Mouse (Mus musculus): ENCODE results near the gene Gpr3.

The Gpr3 gene

DNA sequence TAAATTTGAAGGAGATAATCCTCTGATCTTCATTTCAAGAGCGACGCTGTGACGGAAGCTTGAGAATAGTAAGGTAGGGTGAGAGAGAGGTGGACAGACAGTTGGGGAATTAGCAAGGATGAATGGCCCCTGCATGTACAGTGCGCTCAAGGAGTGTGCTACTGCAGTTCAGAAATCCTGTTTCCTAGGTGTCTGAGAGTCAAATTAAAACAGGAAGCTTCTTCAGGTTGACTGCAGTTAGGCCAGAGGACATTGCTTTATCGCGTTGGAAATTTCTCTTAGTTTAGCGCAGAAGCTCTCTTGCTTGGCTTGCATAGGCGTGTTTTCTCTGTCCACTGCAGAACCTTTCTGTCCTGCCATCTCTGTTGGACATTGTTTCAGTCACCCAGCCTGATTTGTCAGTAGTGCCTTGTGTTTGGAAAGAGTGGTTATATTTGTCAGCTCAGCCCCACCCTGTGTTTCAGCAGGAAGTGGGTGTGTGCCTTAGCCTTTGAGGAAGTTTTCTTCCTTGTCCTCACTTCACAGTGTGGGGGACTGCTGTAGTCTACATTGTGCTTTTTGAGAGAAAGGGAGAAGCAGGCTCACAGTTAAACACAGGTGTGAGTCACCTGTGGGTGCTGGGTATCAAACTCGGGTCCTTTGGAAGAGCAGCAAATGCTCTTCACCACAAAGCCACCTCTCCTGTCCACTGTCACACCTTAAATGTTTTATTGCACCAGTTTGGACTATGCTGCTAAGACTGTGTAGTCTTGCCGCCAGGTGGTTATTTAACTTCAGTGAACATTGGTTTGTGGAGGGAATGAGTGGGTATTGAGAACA lies 42.9 kb downstream of the Gpr3 start:
- DNase-seq, result no peak

DNA sequence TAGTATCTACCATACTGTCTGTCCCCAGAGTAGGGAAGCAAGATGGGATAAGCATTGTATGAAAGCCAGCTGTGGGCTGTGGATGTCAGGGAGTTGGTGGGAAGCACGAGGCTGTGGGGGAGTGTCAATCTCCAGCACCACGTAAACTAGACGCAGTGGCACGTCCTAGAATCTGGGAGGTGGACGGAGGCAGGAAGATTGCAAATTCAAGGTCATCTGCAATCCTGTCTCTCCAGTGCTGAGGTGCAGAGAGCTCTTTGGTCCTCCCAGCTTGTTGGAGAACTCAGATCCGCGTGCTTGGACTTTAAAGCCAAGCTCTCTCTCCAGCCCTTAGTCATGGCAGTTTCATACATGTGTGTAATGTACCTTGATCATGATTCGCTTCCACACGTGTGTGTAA lies 45.6 kb downstream of the Gpr3 start:
- DNase-seq, result no peak

DNA sequence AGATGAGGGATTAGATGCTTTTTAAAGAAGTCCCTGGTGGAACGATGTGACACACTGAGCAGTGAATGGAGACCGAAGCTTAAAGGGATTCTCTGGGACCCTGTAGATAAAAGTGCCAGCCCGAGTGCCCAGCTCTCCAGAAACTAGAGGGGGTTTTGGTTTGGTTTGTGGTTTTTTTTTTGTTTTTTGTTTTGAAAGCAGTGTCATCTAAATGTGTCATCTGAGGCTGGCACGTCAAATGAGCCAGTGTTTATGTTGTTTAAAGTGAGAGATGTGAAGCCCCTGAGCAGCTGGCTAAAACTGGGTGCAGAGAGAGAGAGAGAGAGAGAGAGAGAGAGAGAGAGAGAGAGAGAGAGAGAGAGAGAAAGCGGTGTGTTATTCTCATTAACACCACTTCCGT lies 50.1 kb downstream of the Gpr3 start:
- no peak for DNase-seq

DNA sequence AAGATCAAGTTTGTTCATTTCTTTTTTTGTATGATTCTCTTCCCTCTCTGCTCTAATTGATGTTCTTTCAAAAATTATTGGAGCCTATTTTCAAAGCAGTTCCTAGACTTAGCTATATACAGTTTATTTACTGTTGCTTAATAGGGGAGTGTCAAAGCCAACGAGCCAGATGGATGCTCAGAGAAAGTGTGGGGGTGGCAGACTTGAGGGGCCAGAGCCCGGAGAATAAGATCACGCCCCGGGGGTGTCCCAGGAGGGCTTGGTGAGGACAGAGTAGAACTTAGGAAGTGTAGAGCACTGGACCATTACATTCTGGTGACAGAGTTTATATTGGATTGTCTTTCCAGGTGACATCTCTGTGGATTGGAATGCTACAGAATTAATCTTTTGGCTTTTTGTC lies 51.5 kb downstream of the Gpr3 start:
- no peak for DNase-seq

DNA sequence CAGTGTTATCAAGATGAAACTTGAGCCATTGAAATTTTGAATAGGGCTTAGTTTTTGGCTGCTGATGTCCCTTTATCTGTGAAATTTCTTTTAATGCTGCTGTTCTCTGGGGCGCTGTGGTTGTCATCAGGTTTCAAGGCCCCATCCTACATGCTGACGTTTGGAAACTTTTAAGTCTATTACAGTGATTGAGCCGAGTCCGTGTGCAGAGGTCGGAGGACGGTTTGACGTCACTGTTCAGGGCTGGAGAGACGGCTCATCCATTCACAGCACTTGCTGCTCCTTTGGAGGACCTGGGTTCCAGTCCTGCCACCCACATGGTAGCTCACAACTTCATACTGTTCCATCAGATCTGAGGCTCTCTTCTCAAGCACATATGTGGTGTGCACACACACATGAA lies 52.1 kb downstream of the Gpr3 start:
- no peak for DNase-seq

DNA sequence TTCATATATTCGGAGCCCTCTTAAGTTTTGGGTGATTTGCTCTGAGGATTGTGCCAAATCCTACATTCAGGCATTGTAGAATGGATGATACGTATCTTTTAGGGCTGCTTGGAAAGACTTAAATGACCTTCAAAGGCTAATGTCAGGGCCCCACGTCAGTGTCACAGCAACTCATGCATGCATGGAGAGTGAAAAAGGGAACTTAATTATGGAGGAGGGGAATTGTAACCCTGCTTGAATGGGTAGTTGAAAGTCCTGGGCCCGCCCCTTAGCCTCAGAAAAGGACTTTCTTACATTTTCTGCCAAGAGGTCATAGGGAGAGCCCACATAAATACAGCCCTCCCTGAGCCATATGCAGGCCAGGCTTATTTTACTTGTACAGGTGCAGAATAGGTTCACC lies 52.7 kb downstream of the Gpr3 start:
- DNase-seq, result no peak

Measured in cerebellum, adult 11 months (tissue).